In genomic region chr7:73541079-73541390, GRCm38 (mm10) we compare ENCODE assay signal across 8 mouse cellular contexts. TPM values are rescaled to one million over a fixed set of nuclear protein-coding genes. Genes with fewer than 3 reads are reported as not detected.
DNase-seq lines count a peak whose midpoint lies in the region; ATAC-seq lines count a peak whose summit lies in the region.

No protein-coding gene starts in this region.

- H3K36me3 ChIP-seq in kidney, embryonic 15.5 days = peaks cover 16% of the 10 kb centered on the region
- peaks cover 12% of the 10 kb centered on the region for H3K36me3 ChIP-seq in hindbrain, embryonic 14.5 days (replicated peaks; ENCODE audit: control insufficient read depth, insufficient read depth)
- peaks cover 9% of the 10 kb centered on the region; the same call in 1 of the 2 replicates for H3K36me3 ChIP-seq in midbrain, embryonic 14.5 days (ENCODE audit: control insufficient read depth, insufficient read depth, low read length)

- peak overlapping the region; percentile 86 for H3K9ac ChIP-seq in kidney, embryonic 15.5 days
- peak overlapping the region; percentile 95 for H3K9ac ChIP-seq in hindbrain, embryonic 14.5 days
- H3K9ac ChIP-seq in midbrain, embryonic 14.5 days (replicated peaks; ENCODE audit: low read length) = peak overlapping the region; percentile 64

- peak overlapping the region; percentile 100 for H3K27ac ChIP-seq in kidney, embryonic 15.5 days
- peak overlapping the region; percentile 100; the same call in 1 of the 2 replicates for H3K27ac ChIP-seq in brown adipose tissue, adult 24 weeks (replicated peaks; ENCODE audit: low read depth, low read length)
- H3K27ac ChIP-seq in hindbrain, embryonic 14.5 days = peak overlapping the region; percentile 99
- peak overlapping the region; percentile 92 for H3K27ac ChIP-seq in midbrain, embryonic 14.5 days (replicated peaks; ENCODE audit: low read depth, low read length)

- H3K27me3 ChIP-seq in kidney, embryonic 15.5 days = no peaks in the 10 kb centered on the region
- H3K27me3 ChIP-seq in hindbrain, embryonic 14.5 days (ENCODE audit: control insufficient read depth, insufficient read depth, low read length) = no peaks in the 10 kb centered on the region
- no peaks in the 10 kb centered on the region for H3K27me3 ChIP-seq in midbrain, embryonic 14.5 days (ENCODE audit: control insufficient read depth, insufficient read depth, low read length)

- peak overlapping the region; percentile 57 for H3K4me2 ChIP-seq in kidney, embryonic 15.5 days
- H3K4me2 ChIP-seq in hindbrain, embryonic 14.5 days (replicated peaks) = peak overlapping the region; percentile 87
- H3K4me2 ChIP-seq in midbrain, embryonic 14.5 days (ENCODE audit: low read length) = peak overlapping the region; percentile 81

- WGBS in kidney, embryonic 15.5 days = under 1% methylated on average over 4 of the region's 4 CpGs
- WGBS in hindbrain, embryonic 14.5 days = 2% methylated on average over 4 of the region's 4 CpGs
- WGBS in midbrain, embryonic 14.5 days = 2% methylated on average over 4 of the region's 4 CpGs

- peaks cover 10% of the 10 kb centered on the region for H3K4me1 ChIP-seq in kidney, embryonic 15.5 days
- peaks cover 2% of the 10 kb centered on the region; the same call in 1 of the 2 replicates for H3K4me1 ChIP-seq in brown adipose tissue, adult 24 weeks (ENCODE audit: control insufficient read depth, insufficient read depth, insufficient read length, low read length)
- peaks cover 19% of the 10 kb centered on the region for H3K4me1 ChIP-seq in hindbrain, embryonic 14.5 days (replicated peaks; ENCODE audit: control insufficient read depth, insufficient read depth, low read length)
- H3K4me1 ChIP-seq in midbrain, embryonic 14.5 days (ENCODE audit: control insufficient read depth, insufficient read depth, low read length) = peaks cover 10% of the 10 kb centered on the region; the same call in 1 of the 2 replicates

- DNase-seq in kidney, postnatal 4 days = no peak
- DNase-seq in hindbrain, embryonic 14.5 days (ENCODE audit: low spot score) = no peak
- no peak for DNase-seq in midbrain, embryonic 14.5 days
- no peak for DNase-seq in cerebellum, postnatal 25 days
- DNase-seq in layer of hippocampus, adult 9-10 months (ENCODE audit: low spot score) = no peak

- ATAC-seq in kidney, embryonic 15.5 days (replicated peaks; ENCODE audit: low FRiP score) = no peak
- no peak for ATAC-seq in hindbrain, embryonic 14.5 days (ENCODE audit: low FRiP score)
- ATAC-seq in midbrain, embryonic 14.5 days (ENCODE audit: low FRiP score, low TSS enrichment) = no peak
- ATAC-seq in monocyte, adult 5-6 weeks (replicated peaks; ENCODE audit: insufficient number of reproducible peaks, low FRiP score, low TSS enrichment, poor library complexity, severe bottlenecking) = no peak

- peak overlapping the region; percentile 68 for H3K4me3 ChIP-seq in kidney, embryonic 15.5 days (replicated peaks)
- H3K4me3 ChIP-seq in brown adipose tissue, adult 24 weeks (ENCODE audit: insufficient read depth, low read depth, low read length) = peak overlapping the region; percentile 100
- H3K4me3 ChIP-seq in hindbrain, embryonic 14.5 days (replicated peaks; ENCODE audit: low read length) = peak overlapping the region; percentile 74
- H3K4me3 ChIP-seq in midbrain, embryonic 14.5 days (replicated peaks; ENCODE audit: low read depth, low read length) = peak overlapping the region; percentile 51

- H3K9me3 ChIP-seq in kidney, embryonic 15.5 days (replicated peaks) = no peaks in the 10 kb centered on the region
- H3K9me3 ChIP-seq in hindbrain, embryonic 14.5 days (ENCODE audit: control insufficient read depth, low read length) = no peaks in the 10 kb centered on the region
- H3K9me3 ChIP-seq in midbrain, embryonic 14.5 days (ENCODE audit: control insufficient read depth, low read length) = no peaks in the 10 kb centered on the region

RNA-seq across cellular contexts. Expression of gene Chd2, which starts 0.6 kb away (rescaled TPM):
- 56.6 and 61.7 TPM in 2 replicates for polyA plus RNA-seq in kidney, embryonic 15.5 days (2015; fragmentation: Nextera tagmentation; extraction: Ambion mirVana)
- polyA plus RNA-seq in brown adipose tissue, adult 24 weeks (2012; ENCODE audit: insufficient read depth, insufficient read length, missing spikeins) = 22.6 and 29.2 TPM in 2 replicates
- polyA plus RNA-seq in hindbrain, embryonic 14.5 days (2014; fragmentation: Nextera tagmentation; extraction: Ambion mirVana) = 35.6 and 42.3 TPM in 2 replicates
- polyA plus RNA-seq in midbrain, embryonic 14.5 days (2014; fragmentation: Nextera tagmentation; extraction: Ambion mirVana) = 35.9 and 49.8 TPM in 2 replicates
- 241 to 361 TPM (median 252 TPM) in 3 replicates for total RNA-seq in monocyte, adult 5-6 weeks (2017)
